Mouse (Mus musculus): Measurements from ENCODE around the gene Vcl. TPM values are rescaled to one million over a fixed set of nuclear protein-coding genes. Genes with fewer than 3 reads are reported as not detected.
A peak's percentile ranks its signal among the peaks of the same experiment; 100 is the strongest.

The Vcl gene
- polyA plus RNA-seq, 1 experiment from 2014 or later = 34.6 TPM

GRCm38 (mm10) chr14:20985482-20985881 is 56.3 kb downstream of the Vcl start:
- no peaks in the 10 kb centered on the region for H3K4me1 ChIP-seq (replicated peaks; ENCODE audit: control insufficient read depth, insufficient read depth, low read length)
- ATAC-seq (ENCODE audit: low FRiP score) (no peak), DNase-seq (ENCODE audit: low spot score) (no peak)
- no peak overlapping the region for H3K4me3 ChIP-seq (ENCODE audit: low read depth, low read length)
- H3K9ac ChIP-seq (ENCODE audit: low read depth, low read length) = no peak overlapping the region
- no peak overlapping the region for H3K27ac ChIP-seq (ENCODE audit: low read depth, low read length)
- no peaks in the 10 kb centered on the region for H3K27me3 ChIP-seq (ENCODE audit: control insufficient read depth, insufficient read depth, low read length)
- WGBS = 49% methylated on average over 3 of the region's 3 CpGs
- H3K9me3 ChIP-seq (ENCODE audit: control insufficient read depth, low read length) = no peaks in the 10 kb centered on the region
- H3K36me3 ChIP-seq (ENCODE audit: control insufficient read depth, insufficient read depth, low read length) = no peaks in the 10 kb centered on the region
- H3K4me2 ChIP-seq (replicated peaks; ENCODE audit: low read depth, low read length) = no peak overlapping the region

GRCm38 (mm10) chr14:20991492-20991891 is 62.3 kb downstream of the Vcl start:
- no peak overlapping the region for H3K27ac ChIP-seq (ENCODE audit: low read depth, low read length)
- H3K4me2 ChIP-seq (replicated peaks; ENCODE audit: low read depth, low read length) = no peak overlapping the region
- no peaks in the 10 kb centered on the region for H3K4me1 ChIP-seq (replicated peaks; ENCODE audit: control insufficient read depth, insufficient read depth, low read length)
- H3K36me3 ChIP-seq (ENCODE audit: control insufficient read depth, insufficient read depth, low read length) = no peaks in the 10 kb centered on the region
- whole genome bisulfite sequencing = 73% methylated on average over 1 of the region's 1 CpGs
- ATAC-seq (ENCODE audit: low FRiP score) = no peak
- no peak for DNase-seq (ENCODE audit: low spot score)
- no peaks in the 10 kb centered on the region for H3K27me3 ChIP-seq (ENCODE audit: control insufficient read depth, insufficient read depth, low read length)
- H3K9ac ChIP-seq (ENCODE audit: low read depth, low read length) = no peak overlapping the region
- H3K4me3 ChIP-seq (ENCODE audit: low read depth, low read length) = no peak overlapping the region
- no peaks in the 10 kb centered on the region for H3K9me3 ChIP-seq (ENCODE audit: control insufficient read depth, low read length)

- WGBS = 61% methylated on average over 3 of the region's 3 CpGs
- no peak overlapping the region for H3K4me3 ChIP-seq (ENCODE audit: low read depth, low read length)
Measured at GRCm38 (mm10) chr14:20993067-20993691, 64.0 kb downstream of the Vcl start.

GRCm38 (mm10) chr14:20994475-20994874 is 65.3 kb downstream of the Vcl start:
- H3K4me2 ChIP-seq (replicated peaks; ENCODE audit: low read depth, low read length) = no peak overlapping the region
- H3K27ac ChIP-seq (ENCODE audit: low read depth, low read length) = no peak overlapping the region
- no peaks in the 10 kb centered on the region for H3K27me3 ChIP-seq (ENCODE audit: control insufficient read depth, insufficient read depth, low read length)
- H3K4me3 ChIP-seq (ENCODE audit: low read depth, low read length) = no peak overlapping the region
- 85% methylated on average over 3 of the region's 3 CpGs for WGBS
- no peaks in the 10 kb centered on the region for H3K4me1 ChIP-seq (replicated peaks; ENCODE audit: control insufficient read depth, insufficient read depth, low read length)
- no peak for DNase-seq (ENCODE audit: low spot score)
- H3K9me3 ChIP-seq (ENCODE audit: control insufficient read depth, low read length) = no peaks in the 10 kb centered on the region
- no peak for ATAC-seq (ENCODE audit: low FRiP score)
- no peak overlapping the region for H3K9ac ChIP-seq (ENCODE audit: low read depth, low read length)
- no peaks in the 10 kb centered on the region for H3K36me3 ChIP-seq (ENCODE audit: control insufficient read depth, insufficient read depth, low read length)

More at GRCm38 (mm10) chr14:20993067-20993691, 64.0 kb downstream of the Vcl start:
- H3K27ac ChIP-seq (ENCODE audit: low read depth, low read length) = no peak overlapping the region
- no peak overlapping the region for H3K9ac ChIP-seq (ENCODE audit: low read depth, low read length)
- H3K36me3 ChIP-seq (ENCODE audit: control insufficient read depth, insufficient read depth, low read length) = no peaks in the 10 kb centered on the region
- no peak for ATAC-seq (ENCODE audit: low FRiP score)
- H3K4me1 ChIP-seq (replicated peaks; ENCODE audit: control insufficient read depth, insufficient read depth, low read length) = no peaks in the 10 kb centered on the region
- H3K27me3 ChIP-seq (ENCODE audit: control insufficient read depth, insufficient read depth, low read length) = no peaks in the 10 kb centered on the region
- H3K9me3 ChIP-seq (ENCODE audit: control insufficient read depth, low read length) = no peaks in the 10 kb centered on the region
- no peak overlapping the region for H3K4me2 ChIP-seq (replicated peaks; ENCODE audit: low read depth, low read length)
- peak; percentile 56 for DNase-seq (ENCODE audit: low spot score)

GRCm38 (mm10) chr14:20995497-20995896 is 66.3 kb downstream of the Vcl start:
- DNase-seq (ENCODE audit: low spot score) (no peak), ATAC-seq (ENCODE audit: low FRiP score) (no peak)
- no peak overlapping the region for H3K27ac ChIP-seq (ENCODE audit: low read depth, low read length)
- no peak overlapping the region for H3K9ac ChIP-seq (ENCODE audit: low read depth, low read length)
- H3K4me2 ChIP-seq (replicated peaks; ENCODE audit: low read depth, low read length) = no peak overlapping the region
- WGBS = 96% methylated on average over 2 of the region's 2 CpGs
- H3K4me1 ChIP-seq (replicated peaks; ENCODE audit: control insufficient read depth, insufficient read depth, low read length) = no peaks in the 10 kb centered on the region
- H3K9me3 ChIP-seq (ENCODE audit: control insufficient read depth, low read length) = no peaks in the 10 kb centered on the region
- H3K4me3 ChIP-seq (ENCODE audit: low read depth, low read length) = no peak overlapping the region
- H3K27me3 ChIP-seq (ENCODE audit: control insufficient read depth, insufficient read depth, low read length) = no peaks in the 10 kb centered on the region
- H3K36me3 ChIP-seq (ENCODE audit: control insufficient read depth, insufficient read depth, low read length) = no peaks in the 10 kb centered on the region

- no peak overlapping the region for H3K27ac ChIP-seq (ENCODE audit: low read depth, low read length)
Measured at GRCm38 (mm10) chr14:20996361-20996760, 67.2 kb downstream of the Vcl start.

GRCm38 (mm10) chr14:20997548-20997947 is 68.3 kb downstream of the Vcl start:
- H3K27me3 ChIP-seq (ENCODE audit: control insufficient read depth, insufficient read depth, low read length) = no peaks in the 10 kb centered on the region
- H3K4me1 ChIP-seq (replicated peaks; ENCODE audit: control insufficient read depth, insufficient read depth, low read length) = no peaks in the 10 kb centered on the region
- H3K27ac ChIP-seq (ENCODE audit: low read depth, low read length) = no peak overlapping the region
- no peak for DNase-seq (ENCODE audit: low spot score)
- H3K9me3 ChIP-seq (ENCODE audit: control insufficient read depth, low read length) = no peaks in the 10 kb centered on the region
- 88% methylated on average over 3 of the region's 3 CpGs for WGBS
- no peak overlapping the region for H3K4me3 ChIP-seq (ENCODE audit: low read depth, low read length)
- H3K4me2 ChIP-seq (replicated peaks; ENCODE audit: low read depth, low read length) = no peak overlapping the region
- ATAC-seq (ENCODE audit: low FRiP score) = no peak
- no peak overlapping the region for H3K9ac ChIP-seq (ENCODE audit: low read depth, low read length)
- no peaks in the 10 kb centered on the region for H3K36me3 ChIP-seq (ENCODE audit: control insufficient read depth, insufficient read depth, low read length)

More at GRCm38 (mm10) chr14:20996361-20996760, 67.2 kb downstream of the Vcl start:
- Histone ChIP-seq H3K4me2 (replicated peaks; ENCODE audit: low read depth, low read length) (no peak overlapping the region), H3K4me1 (replicated peaks; ENCODE audit: control insufficient read depth, insufficient read depth, low read length) (no peaks in the 10 kb centered on the region), H3K4me3 (ENCODE audit: low read depth, low read length) (no peak overlapping the region), H3K9ac (ENCODE audit: low read depth, low read length) (no peak overlapping the region), H3K27me3 (ENCODE audit: control insufficient read depth, insufficient read depth, low read length) (no peaks in the 10 kb centered on the region), H3K9me3 (ENCODE audit: control insufficient read depth, low read length) (no peaks in the 10 kb centered on the region), H3K36me3 (ENCODE audit: control insufficient read depth, insufficient read depth, low read length) (no peaks in the 10 kb centered on the region)
- ATAC-seq (ENCODE audit: low FRiP score) = no peak
- 67% methylated on average over 5 of the region's 5 CpGs for WGBS
- no peak for DNase-seq (ENCODE audit: low spot score)

GRCm38 (mm10) chr14:20999617-21000016 is 70.4 kb downstream of the Vcl start:
- no peak overlapping the region for H3K27ac ChIP-seq (ENCODE audit: low read depth, low read length)
- no peak overlapping the region for H3K4me3 ChIP-seq (ENCODE audit: low read depth, low read length)
- no peaks in the 10 kb centered on the region for H3K9me3 ChIP-seq (ENCODE audit: control insufficient read depth, low read length)
- no peaks in the 10 kb centered on the region for H3K36me3 ChIP-seq (ENCODE audit: control insufficient read depth, insufficient read depth, low read length)
- DNase-seq (ENCODE audit: low spot score) (no peak), ATAC-seq (ENCODE audit: low FRiP score) (no peak)
- no peaks in the 10 kb centered on the region for H3K4me1 ChIP-seq (replicated peaks; ENCODE audit: control insufficient read depth, insufficient read depth, low read length)
- H3K4me2 ChIP-seq (replicated peaks; ENCODE audit: low read depth, low read length) = no peak overlapping the region
- WGBS = 70% methylated on average over 4 of the region's 4 CpGs
- no peaks in the 10 kb centered on the region for H3K27me3 ChIP-seq (ENCODE audit: control insufficient read depth, insufficient read depth, low read length)
- H3K9ac ChIP-seq (ENCODE audit: low read depth, low read length) = no peak overlapping the region

- Histone ChIP-seq H3K27me3 (ENCODE audit: control insufficient read depth, insufficient read depth, low read length) (no peaks in the 10 kb centered on the region), H3K4me2 (replicated peaks; ENCODE audit: low read depth, low read length) (no peak overlapping the region), H3K4me1 (replicated peaks; ENCODE audit: control insufficient read depth, insufficient read depth, low read length) (no peaks in the 10 kb centered on the region), H3K9ac (ENCODE audit: low read depth, low read length) (no peak overlapping the region), H3K4me3 (ENCODE audit: low read depth, low read length) (no peak overlapping the region), H3K9me3 (ENCODE audit: control insufficient read depth, low read length) (no peaks in the 10 kb centered on the region), H3K27ac (ENCODE audit: low read depth, low read length) (no peak overlapping the region), H3K36me3 (ENCODE audit: control insufficient read depth, insufficient read depth, low read length) (peaks cover 2% of the 10 kb centered on the region; the same call in 1 of the 2 replicates)
- DNase-seq (ENCODE audit: low spot score) (no peak), ATAC-seq (ENCODE audit: low FRiP score) (no peak)
- whole genome bisulfite sequencing = 87% methylated on average over 5 of the region's 5 CpGs
Measured at GRCm38 (mm10) chr14:21013800-21014334, 84.7 kb downstream of the Vcl start.

Measured in hindbrain, embryonic 11.5 days (tissue).